Mouse (Mus musculus): Measurements from ENCODE around the gene Prss40. TPM values are rescaled to one million over a fixed set of nuclear protein-coding genes. Genes with fewer than 3 reads are reported as not detected.

The Prss40 gene
- total RNA-seq (2021) = not detected
- long read RNA-seq, experiment 1 = 0 reads
- long read RNA-seq, experiment 2 = 0 reads

DNA sequence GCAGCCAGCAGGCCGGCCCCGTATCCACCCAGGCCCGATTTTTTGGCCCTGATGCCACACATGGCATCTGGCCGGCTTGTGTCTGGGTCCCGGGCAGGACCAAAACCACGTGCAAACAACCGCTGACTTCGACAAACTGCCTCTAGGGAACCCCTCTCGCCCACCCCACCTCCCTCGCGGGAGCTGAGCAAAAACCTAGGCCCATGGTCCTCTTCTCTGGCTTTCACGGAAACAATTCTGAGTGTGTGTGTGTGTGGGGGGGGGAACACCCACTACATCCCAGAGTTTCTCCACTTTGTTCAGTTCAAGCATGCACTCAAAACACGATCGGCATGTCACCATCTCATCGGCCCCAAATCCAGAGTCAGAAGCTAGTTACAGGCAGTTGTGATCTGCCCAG, at the start of gene Prss40:
Gene Prss40 (minus strand): TSS at position 101 of the 400 bp plus-strand sequence.
- no peak for DNase-seq
- intact Hi-C loops (cut with DNase I; ENCODE audit: low total_unique reads) = no loop called here

DNA sequence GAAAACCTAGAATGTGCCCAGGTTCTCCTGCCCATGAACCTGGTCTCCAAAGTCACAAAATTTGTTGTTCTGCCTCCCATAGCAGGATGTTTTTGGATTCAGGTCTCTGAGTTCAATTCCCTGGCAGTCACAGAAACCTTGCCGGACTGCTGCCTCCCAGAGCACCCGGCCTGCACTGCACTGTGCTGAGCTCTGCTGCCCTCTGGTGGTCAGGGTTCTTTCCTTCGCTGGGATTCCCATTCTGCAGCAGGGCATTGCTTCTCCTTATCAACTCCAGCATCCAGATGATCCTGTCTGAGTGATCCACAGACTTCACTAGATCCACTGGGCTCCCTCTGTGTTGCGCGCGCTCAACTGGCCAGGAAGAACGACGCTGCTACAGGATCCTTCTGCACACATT, 41.6 kb upstream of the Prss40 start:
- intact Hi-C loops (cut with DNase I; ENCODE audit: low total_unique reads) = no loop called here
- DNase-seq = peak; percentile 49

DNA sequence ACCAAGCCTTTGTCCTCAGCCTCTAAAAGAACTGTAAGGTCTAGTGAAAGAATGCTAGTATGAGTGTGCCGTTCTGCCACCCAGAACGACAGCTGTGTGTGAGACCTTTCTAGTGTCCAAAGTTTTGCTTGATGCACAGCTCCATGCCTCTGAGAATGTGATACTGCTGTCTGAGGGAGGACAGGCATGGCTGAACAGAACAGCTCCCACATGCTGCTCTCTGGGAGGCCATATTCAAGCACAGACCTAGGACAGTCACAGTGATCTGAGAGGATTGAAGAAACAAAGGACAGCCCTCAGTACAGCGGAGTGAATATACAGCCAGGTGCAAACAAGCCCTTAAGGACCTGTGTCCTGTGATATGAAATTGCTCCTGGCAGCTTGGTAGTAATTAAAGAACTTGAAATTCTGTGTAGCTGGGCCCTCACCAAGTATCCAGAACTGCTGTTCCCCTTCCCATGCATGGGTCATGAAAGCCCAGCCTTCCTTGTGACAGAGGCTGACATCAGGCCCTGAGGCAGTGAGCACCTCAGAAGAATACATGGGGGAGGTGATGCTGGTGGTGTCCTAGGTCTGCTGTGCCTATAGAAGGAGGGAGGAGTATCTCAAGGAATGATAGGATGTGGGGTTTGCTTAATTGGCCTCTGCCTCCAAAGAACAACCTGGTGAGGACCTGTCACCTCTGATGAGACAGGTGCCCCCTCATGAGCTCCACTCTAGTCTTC, 40.7 kb upstream of the Prss40 start:
- intact Hi-C loops (cut with DNase I; ENCODE audit: low total_unique reads) = no loop called here

DNA sequence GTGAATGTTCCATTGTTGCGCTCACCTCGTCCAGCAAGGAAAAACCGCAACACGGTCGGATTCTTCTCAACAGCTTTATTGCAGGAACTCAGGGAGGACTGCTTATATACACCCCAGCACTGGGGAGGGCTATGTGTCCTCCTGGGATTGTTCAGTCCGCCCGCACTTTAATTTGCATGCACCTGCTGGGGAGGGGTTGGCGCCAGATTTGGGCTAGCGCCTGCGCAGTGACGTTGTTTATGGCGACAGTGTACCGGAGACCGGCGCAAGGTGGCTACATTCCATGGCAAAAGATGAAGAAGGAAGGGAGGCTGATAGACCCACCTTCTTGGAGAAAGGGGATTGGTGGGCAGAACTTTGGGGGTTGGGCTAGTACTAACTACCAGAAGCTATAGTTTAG, 39.3 kb upstream of the Prss40 start:
- intact Hi-C loops (cut with DNase I; ENCODE audit: low total_unique reads) = no loop called here
- no peak for DNase-seq

More for the DNA sequence above, 40.7 kb upstream of the Prss40 start:
- no peak for DNase-seq

DNA sequence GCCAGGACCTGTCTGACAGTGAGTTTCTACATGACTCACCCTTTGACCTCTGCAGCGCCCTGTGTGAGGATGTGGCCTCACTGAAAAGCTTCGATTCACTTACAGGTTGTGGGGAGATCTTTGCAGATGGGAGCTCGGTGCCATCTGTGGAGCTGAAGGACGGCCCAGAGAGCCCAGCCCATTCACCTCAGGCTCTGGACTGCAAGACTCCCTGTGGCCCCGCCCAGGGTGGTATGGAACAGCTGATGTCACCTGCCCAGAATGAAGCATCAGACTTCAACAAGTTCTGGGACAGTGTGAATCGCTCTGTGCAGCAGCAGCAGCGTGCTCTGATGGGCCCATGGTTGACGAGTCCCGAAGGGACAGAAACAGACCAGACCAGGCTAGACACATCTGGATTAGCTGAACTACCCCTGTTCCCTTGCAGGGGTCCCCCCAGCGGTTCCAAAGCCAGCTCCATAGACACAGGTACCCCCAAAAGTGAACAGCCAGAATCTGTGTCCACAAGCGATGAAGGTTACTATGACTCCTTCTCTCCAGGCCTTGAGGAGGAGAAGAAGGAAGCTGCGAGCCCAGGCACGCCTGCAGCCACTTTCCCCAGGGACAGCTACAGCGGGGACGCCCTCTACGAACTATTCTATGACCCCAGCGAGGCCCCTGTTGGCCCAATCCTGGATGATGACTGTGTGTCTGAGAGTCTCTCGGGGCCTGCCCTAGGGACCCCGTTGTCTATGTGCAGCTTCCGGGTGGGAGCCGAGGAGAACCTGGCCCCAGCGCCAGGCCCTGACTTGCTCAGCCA, 26.8 kb upstream of the Prss40 start:
- intact Hi-C loops (cut with DNase I; ENCODE audit: low total_unique reads) = no loop called here
- no peak for DNase-seq

DNA sequence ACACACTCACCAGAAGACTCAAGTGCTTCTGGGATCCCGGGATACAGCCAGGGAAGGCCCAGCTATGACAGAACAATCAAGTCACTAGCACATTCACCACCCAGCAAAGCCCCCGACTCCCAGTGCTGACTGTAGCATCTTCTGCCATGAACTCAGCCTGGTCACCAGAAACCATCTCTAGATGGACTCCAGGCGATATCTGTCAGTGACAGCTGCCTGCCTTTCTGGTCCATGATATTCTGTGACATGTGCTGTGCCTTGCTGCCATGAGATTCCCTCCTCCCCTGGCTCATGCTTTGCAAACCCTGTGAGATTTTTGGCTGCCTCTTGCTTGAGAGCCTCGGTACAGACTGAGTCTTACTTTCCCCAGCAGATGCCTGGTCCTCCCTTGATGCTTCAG, 24.0 kb upstream of the Prss40 start:
- intact Hi-C loops (cut with DNase I; ENCODE audit: low total_unique reads) = no loop called here
- DNase-seq = no peak

DNA sequence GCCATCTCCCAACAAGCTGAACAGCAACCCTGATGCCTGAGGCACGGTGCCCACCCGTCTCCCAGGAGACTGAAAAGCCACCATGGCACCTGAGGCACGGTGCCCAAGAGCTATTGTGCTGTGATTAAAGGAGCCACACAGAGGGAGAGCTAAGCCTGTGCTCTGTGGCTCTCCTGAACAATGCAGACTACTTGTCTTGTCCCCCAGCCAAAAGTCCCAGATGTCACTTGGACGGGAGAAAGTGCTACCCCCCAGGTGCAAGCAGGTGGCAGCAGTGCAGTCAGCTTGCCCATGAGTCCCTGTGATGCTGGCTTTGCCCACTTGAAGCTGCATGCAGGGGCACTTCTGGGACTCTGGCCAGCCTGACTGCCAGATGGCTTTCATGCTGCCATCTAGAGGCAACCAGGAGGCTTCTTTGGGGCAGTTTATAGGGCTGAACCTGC, 23.1 kb upstream of the Prss40 start:
- DNase-seq = no peak

DNA sequence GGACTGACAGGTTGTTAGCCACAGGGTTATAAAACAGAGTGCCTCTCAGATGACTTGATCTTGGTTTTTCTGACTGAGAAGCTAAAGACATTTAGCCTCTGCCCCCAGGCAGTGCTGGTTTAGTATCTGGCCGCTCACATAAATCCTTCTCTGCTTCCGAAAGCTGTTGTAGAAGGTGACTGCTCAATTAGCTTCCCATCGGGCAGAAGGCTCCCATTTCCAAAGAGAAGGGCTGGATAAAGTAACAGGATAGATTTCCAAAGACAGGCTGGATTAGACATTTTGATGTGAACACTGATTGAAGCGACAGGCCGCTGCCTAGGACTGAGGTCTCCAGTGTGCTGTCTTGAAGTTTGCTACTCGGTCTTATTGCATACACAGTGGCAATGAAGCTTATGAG, 21.5 kb upstream of the Prss40 start:
- DNase-seq = no peak
- intact Hi-C loops (cut with DNase I; ENCODE audit: low total_unique reads) = no loop called here

More for the DNA sequence above, 23.1 kb upstream of the Prss40 start:
- intact Hi-C loops (cut with DNase I; ENCODE audit: low total_unique reads) = no loop called here

DNA sequence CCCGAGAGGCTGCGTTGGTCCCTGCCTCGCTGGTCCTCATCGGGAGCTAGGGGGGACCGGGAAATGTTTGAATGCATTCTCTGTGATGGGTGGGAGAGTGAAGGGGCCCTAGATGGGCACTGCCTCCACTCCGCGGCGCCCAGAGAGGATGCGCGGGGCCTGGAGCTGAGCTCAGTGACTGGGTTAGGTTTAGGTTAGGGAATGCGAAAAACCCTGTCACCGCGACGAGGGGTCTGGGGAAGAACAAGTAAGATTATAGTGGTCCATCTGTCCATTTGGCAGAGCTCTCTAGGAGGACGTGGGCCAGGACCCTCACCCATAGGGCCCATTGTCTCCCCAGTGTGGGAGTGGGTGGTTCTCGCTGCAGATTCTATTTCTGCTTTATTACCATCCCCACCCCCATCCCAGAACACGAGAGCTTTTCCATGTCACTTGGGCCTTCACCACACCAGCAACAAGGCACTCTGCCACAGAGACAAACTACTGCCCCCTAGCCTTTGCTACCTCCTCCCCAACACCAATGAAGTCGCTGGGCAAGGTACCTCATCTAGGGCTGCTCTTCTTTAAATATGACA, 19.1 kb upstream of the Prss40 start:
- no peak for DNase-seq
- intact Hi-C loops (cut with DNase I; ENCODE audit: low total_unique reads) = no loop called here

DNA sequence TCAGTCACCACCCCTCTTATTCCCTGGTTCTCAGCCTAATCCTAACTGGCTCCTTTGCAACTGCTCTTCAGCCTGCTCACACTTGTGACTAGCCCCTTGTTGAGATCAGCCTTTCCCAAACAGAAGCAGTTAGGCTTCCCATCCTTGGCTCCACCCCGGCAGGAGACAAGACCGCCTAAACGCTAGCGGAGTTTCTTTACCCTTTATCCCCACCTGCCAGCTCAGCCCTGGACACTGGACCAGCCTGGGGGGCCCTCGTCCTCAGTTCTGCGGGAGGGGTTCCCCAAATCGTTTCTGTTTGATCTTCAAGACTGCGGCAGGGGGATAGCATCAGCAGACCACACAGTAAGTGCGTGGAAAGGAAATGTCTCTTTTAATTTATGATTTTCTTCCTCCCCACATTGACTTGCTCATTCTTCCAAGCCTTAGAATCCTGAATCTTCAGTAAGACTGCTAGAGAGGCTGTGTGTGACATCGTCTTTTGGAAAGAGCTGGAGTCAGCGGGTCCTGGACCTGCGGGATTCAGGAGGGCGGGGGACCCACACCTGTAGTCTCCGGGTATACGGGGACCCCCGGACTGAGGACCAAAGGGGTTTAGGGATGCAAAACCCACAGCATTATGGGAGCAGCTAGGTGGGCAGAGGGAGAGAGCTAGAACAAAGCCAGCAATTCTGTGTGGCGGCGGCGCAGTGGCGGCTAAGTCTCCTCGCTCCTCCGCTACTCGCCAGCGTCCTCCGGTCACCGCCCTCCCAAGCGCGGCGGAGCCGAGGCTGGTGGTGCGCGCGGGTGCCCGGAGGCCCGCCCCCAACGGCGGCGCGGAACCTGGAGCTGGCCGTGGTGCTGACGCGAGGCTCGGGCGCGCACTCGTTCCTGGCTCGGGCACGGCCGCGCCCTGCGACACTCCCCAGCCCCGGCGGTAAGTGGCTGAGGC, 18.4 kb upstream of the Prss40 start, which contains the start of gene Amer3:
Gene Amer3 (plus strand): TSS at position 807 of the 931 bp plus-strand sequence.
- intact Hi-C loops (cut with DNase I; ENCODE audit: low total_unique reads) = no loop called here
- DNase-seq = peak; percentile 64

DNA sequence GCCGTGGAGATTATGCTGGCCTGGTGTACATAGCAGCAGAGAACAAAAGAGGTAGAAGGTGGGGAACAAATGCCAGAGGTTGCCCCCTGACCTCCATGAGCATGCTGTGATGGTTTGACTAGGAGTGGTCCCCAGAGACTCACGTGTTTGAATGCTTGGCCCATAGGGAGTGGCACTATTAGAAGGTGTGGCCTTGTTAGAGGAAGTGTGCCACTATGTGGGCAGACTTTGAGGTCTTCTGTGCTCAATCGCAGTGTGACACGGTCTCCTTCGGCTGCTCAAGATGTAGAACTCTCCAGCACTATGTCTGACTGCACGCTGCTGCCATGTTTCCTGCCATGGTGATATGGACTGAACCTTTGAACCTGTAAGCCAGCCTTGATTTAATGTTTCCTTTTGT, 12.5 kb upstream of the Prss40 start:
- DNase-seq = no peak
- intact Hi-C loops (cut with DNase I; ENCODE audit: low total_unique reads) = no loop called here

DNA sequence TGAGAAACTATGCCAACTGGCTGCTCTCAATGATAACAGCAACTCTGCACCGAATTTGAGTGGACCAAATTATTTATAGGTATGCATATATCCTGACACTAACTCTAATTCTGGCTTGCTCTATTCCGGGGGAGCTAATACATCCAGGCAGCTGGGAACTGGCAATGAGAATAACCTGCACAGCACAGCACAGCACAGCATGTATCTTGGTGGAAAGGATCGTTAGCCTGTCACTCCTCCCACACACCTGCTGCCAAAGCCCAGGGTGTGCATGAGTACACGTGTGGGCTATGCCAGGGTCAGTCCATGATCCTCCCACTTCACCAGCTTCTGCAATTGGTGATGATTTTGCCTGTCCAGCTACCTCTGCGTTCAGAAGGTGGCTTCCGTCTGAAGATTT, 10.7 kb upstream of the Prss40 start:
- intact Hi-C loops (cut with DNase I; ENCODE audit: low total_unique reads) = no loop called here
- DNase-seq = no peak

DNA sequence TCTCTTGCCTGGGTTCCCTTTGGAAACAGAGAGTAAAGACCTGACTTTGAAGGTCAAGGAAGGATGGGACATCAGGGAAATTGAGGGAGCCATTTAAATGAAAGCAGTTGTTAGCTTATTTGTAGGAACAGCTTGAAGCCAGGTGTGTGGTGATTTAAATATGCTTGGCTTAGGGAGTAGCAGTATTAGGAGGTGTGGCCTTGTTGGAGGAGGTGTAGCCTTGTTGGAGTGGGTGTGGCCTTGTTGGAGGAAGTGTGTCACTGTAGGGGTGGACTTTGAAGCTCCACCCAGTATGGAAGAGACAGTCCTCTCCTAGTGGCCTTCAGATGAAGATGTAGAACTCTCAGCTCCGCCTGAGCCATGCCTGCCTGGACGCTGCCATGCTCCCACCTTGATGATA, 9.1 kb upstream of the Prss40 start:
- intact Hi-C loops (cut with DNase I; ENCODE audit: low total_unique reads) = no loop called here

DNA sequence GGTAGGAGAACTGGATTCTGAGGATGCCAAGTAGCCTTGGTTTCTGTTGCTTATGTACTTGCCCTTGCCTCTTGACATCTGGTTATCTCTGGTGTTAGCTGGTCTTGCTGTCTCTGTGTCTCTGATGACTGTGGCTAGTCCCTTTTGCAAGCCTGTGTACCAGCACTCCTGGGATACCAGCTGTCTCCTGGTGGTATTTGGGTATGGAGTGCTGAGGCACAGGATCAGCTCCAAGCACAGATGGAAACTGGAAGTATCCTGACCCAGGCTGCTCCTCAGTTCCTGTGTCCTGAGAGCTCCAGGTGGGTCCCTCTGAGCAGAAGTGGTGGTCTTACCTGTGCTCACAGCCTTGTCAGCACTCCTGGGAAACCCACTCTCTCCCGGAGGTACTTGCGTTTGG, 7.4 kb upstream of the Prss40 start:
- intact Hi-C loops (cut with DNase I; ENCODE audit: low total_unique reads) = no loop called here
- DNase-seq = no peak

More for the DNA sequence above, 9.1 kb upstream of the Prss40 start:
- DNase-seq = no peak

DNA sequence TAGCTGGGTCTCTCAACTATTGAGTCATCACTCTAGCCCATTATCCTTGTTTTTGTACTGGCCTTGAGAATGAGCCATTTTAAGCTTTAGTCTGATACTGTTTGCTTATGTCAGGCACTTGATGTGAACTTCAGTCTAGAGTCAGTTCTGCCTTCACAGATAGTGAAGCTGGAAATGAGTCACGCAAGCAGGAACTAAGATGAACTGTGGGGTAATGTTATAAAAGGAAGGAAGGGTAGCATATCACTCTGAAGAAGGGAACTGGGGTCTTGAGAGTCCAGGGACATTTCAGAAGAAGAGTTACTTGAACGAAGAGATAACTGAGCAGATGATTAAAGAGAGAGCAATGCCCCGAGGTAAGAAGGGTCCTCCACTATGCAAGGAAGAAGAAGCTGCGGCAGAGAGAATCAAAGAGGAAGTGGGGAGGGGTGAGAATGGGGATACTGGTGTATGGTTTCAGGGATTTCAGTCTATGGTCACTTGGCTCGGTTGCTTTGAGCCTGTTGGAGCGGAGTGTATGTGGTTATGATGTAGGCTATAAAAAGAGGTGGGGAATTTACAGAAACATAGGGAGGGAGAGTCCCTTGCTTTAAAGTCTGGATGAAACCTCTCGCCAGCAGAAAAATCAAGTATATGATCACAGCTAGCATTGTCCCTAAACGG, 3.8 kb upstream of the Prss40 start:
- no peak for DNase-seq
- intact Hi-C loops (cut with DNase I; ENCODE audit: low total_unique reads) = no loop called here

DNA sequence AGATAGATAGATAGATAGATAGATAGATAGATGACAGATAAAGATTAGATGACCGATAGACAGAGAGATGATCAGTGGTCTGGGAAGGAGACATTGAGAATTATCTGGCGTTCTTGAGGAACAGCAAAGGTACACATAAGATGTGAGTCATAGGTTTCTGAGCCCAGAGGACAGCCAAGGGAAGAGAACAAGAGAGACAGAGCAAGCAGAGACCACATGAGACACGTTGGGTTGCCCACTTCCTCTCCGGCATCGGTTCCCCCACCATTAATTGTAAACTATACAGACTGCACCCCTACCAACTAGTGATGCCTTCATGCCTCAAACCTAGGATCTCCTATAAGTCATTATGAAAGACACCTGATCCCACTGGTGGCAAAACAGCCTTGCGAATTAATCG, 6.5 kb downstream of the Prss40 start:
- no peak for DNase-seq
- intact Hi-C loops (cut with DNase I; ENCODE audit: low total_unique reads) = no loop called here

DNA sequence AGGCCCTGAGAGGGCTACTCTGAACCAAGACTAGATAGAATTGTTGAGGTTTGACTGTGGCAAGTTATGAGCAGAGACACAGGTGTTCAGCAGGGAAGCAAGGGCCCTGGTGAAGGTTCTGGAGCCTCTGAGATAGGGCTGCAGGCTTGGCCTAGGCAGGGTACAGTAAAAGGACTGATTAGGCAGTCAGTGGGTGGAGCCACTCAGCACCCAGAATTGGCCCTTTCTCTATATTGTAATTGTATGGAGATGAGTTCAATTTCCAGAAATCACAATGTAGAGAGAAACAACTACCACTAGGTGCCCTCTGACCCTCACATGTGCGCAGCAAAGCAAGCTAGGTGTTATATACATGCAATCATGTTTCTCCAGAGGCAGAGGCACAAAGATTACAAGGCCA, 7.1 kb downstream of the Prss40 start:
- no peak for DNase-seq
- intact Hi-C loops (cut with DNase I; ENCODE audit: low total_unique reads) = no loop called here

DNA sequence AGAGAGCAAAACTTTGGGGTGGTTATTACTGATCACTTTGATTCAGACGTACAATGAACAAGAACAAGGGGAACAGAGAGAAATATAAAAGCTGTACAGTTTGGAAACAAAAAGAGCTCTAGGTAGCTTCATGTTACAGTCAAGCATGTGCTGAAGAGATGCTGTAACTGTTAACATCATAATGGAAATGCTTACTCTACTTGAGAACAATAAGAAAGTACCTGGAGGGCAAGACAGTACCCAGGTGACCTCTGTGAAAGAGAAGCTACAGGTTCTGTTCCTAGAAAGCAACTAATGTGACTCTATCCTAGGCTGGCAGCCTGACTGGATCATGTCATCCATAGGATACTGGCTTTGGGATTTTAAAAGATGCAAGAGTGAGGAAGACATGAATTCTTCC, 13.7 kb downstream of the Prss40 start:
- DNase-seq = no peak
- intact Hi-C loops (cut with DNase I; ENCODE audit: low total_unique reads) = no loop called here
